Mouse (Mus musculus) kidney, postnatal 0 days (tissue): ENCODE measurements around the gene Ewsr1. TPM values are rescaled to one million over a fixed set of nuclear protein-coding genes. Genes with fewer than 3 reads are reported as not detected.

ENCODE experiments used
- ATAC-seq: fragments of 200-750 bp; cut with Nextera tagmentation; replicated peaks from 2 replicates; pipeline ENCODE4 v1.8.0; 2017; ENCODE audit warnings: low read depth, moderate number of reproducible peaks, moderate TSS enrichment, moderate library complexity; ENCODE audit not compliant: low FRiP score
- DNase-seq: peaks from one replicate; pipeline ENCODE4 v3.0.0-alpha.2; 2016; ENCODE audit warnings: low spot score
- H3K27ac ChIP-seq: fragments of 300-500 bp; sonication (generic); 2 replicates; pipeline ENCODE4 v1.5.1; 2014; ENCODE audit warnings: mild to moderate bottlenecking
- H3K27me3 ChIP-seq: fragments of 300-500 bp; sonication (generic); 2 replicates; pipeline ENCODE4 v1.6.1; 2014; ENCODE audit warnings: low read length, mixed read lengths; ENCODE audit not compliant: insufficient read depth
- H3K36me3 ChIP-seq: fragments of 300-500 bp; sonication (generic); 2 replicates; pipeline ENCODE4 v1.6.1; 2014; ENCODE audit warnings: low read length, mixed read lengths; ENCODE audit not compliant: insufficient read depth
- H3K4me1 ChIP-seq: fragments of 300-500 bp; sonication (generic); replicated peaks from 2 replicates; pipeline ENCODE4 v1.6.1; 2014; ENCODE audit warnings: antibody characterized with exemption, low read length, mixed read lengths; ENCODE audit not compliant: insufficient read depth
- H3K4me2 ChIP-seq: fragments of 300-500 bp; sonication (generic); 2 replicates; pipeline ENCODE4 v1.6.1; 2014; ENCODE audit warnings: mild to moderate bottlenecking, low read length, moderate library complexity, mixed read lengths
- H3K4me3 ChIP-seq: fragments of 300-500 bp; sonication (generic); replicated peaks from 2 replicates; pipeline ENCODE4 v1.5.1; 2014; ENCODE audit warnings: low read depth, low read length
- H3K9ac ChIP-seq: fragments of 300-500 bp; sonication (generic); 2 replicates; pipeline ENCODE4 v1.6.1; 2014; ENCODE audit warnings: low read depth, low read length
- H3K9me3 ChIP-seq: fragments of 300-500 bp; sonication (generic); replicated peaks from 2 replicates; pipeline ENCODE4 v1.6.1; 2016; ENCODE audit warnings: low read length, inconsistent platforms, mixed read lengths
- CTCF ChIP-seq: IDR thresholded peaks from 2 replicates; pipeline ENCODE4 v1.5.1; 2016; ENCODE audit warnings: antibody characterized with exemption, low read depth, mild to moderate bottlenecking, moderate library complexity
- WGBS: fragments of 180-500 bp; shearing (Covaris S2); extraction: QIAGEN DNeasy Blood & Tissue Kit; methylation state at CpG from one replicate; pipeline ENCODE4 v1.1.7; 2014; 5-methylcytosine and 5-hydroxymethylcytosine counted together
- polyA plus RNA-seq: library from polyadenylated mRNA; unstranded; fragments of >200 nt; fragmentation: Nextera tagmentation; extraction: Ambion mirVana; gene quantifications from 2 replicates; pipeline ENCODE4 v1.2.1, GENCODE M21; 2015

Gene Ewsr1
- polyA plus RNA-seq, 1 experiment from 2014 or later: 477 TPM

GRCm38 (mm10) chr11:5057856-5058641 lies 41.0 kb downstream of the Ewsr1 start, which contains the start of gene Rasl10a:
Gene Rasl10a, plus strand, starts transcription at chr11:5058128.
- Histone ChIP-seq H3K4me3 (peak within 1 kb of the TSS; percentile 35), H3K4me1 (peaks cover 24% of the 10 kb centered on the region), H3K4me2 (peak within 1 kb of the TSS; percentile 69), H3K27ac (no peak within 1 kb of the TSS), H3K9ac (peak within 1 kb of the TSS; percentile 51), H3K27me3 (peaks cover 7% of the 10 kb centered on the region), H3K9me3 (no peaks in the 10 kb centered on the region), H3K36me3 (no peaks in the 10 kb centered on the region)
- DNase-seq (peak; percentile 56), ATAC-seq (no peak; the same call in 1 of the 2 replicates)
- TF ChIP-seq CTCF: no peak
- 1% methylated on average over 76 of the region's 77 CpGs for WGBS

- no peak overlapping the region for H3K27ac ChIP-seq
- 15% methylated on average over 8 of the region's 8 CpGs for WGBS
- TF ChIP-seq CTCF: no peak
- peaks cover 19% of the 10 kb centered on the region for H3K4me1 ChIP-seq
- no peaks in the 10 kb centered on the region for H3K36me3 ChIP-seq
- H3K4me3 ChIP-seq: peak overlapping the region; percentile 35
- H3K9me3 ChIP-seq: no peaks in the 10 kb centered on the region
- DNase-seq: no peak
- peaks cover 7% of the 10 kb centered on the region for H3K27me3 ChIP-seq
- no peak for ATAC-seq
- peak overlapping the region; percentile 69 for H3K4me2 ChIP-seq
- H3K9ac ChIP-seq: peak overlapping the region; percentile 51
Observed at GRCm38 (mm10) chr11:5057541-5057855, 41.6 kb downstream of the Ewsr1 start.

- peaks cover 7% of the 10 kb centered on the region for H3K27me3 ChIP-seq
- 64% methylated on average over 8 of the region's 8 CpGs for WGBS
- ATAC-seq (no peak), DNase-seq (no peak)
- H3K4me3 ChIP-seq: no peak overlapping the region
- no peak overlapping the region for H3K9ac ChIP-seq
- no peak overlapping the region for H3K27ac ChIP-seq
- H3K9me3 ChIP-seq: no peaks in the 10 kb centered on the region
- TF ChIP-seq CTCF: no peak
- H3K4me2 ChIP-seq: no peak overlapping the region
- peaks cover 15% of the 10 kb centered on the region for H3K4me1 ChIP-seq
- no peaks in the 10 kb centered on the region for H3K36me3 ChIP-seq
Observed at GRCm38 (mm10) chr11:5057064-5057463, 42.0 kb downstream of the Ewsr1 start.

- 42% methylated on average over 23 of the region's 23 CpGs for WGBS
- H3K36me3 ChIP-seq: no peaks in the 10 kb centered on the region
- no peak for TF ChIP-seq CTCF
- peaks cover 12% of the 10 kb centered on the region; the same call in 1 of the 2 replicates for H3K4me1 ChIP-seq
- peaks cover 7% of the 10 kb centered on the region for H3K27me3 ChIP-seq
- no peak overlapping the region for H3K9ac ChIP-seq
- no peak overlapping the region for H3K4me2 ChIP-seq
- no peak for DNase-seq
- no peaks in the 10 kb centered on the region for H3K9me3 ChIP-seq
- H3K4me3 ChIP-seq: no peak overlapping the region
- no peak overlapping the region for H3K27ac ChIP-seq
- ATAC-seq: no peak
Observed at GRCm38 (mm10) chr11:5055945-5056938, 42.8 kb downstream of the Ewsr1 start.

GRCm38 (mm10) chr11:5054874-5055273 lies 44.2 kb downstream of the Ewsr1 start:
- WGBS: 59% methylated on average over 6 of the region's 6 CpGs
- H3K27ac ChIP-seq: no peak overlapping the region
- peaks cover 12% of the 10 kb centered on the region; the same call in 1 of the 2 replicates for H3K4me1 ChIP-seq
- peaks cover 7% of the 10 kb centered on the region for H3K27me3 ChIP-seq
- no peaks in the 10 kb centered on the region for H3K36me3 ChIP-seq
- TF ChIP-seq CTCF: no peak; the same call in 1 of the 2 replicates
- H3K4me3 ChIP-seq: no peak overlapping the region
- no peaks in the 10 kb centered on the region for H3K9me3 ChIP-seq
- H3K4me2 ChIP-seq: no peak overlapping the region
- DNase-seq (no peak), ATAC-seq (no peak)
- no peak overlapping the region for H3K9ac ChIP-seq

- WGBS: 84% methylated on average over 14 of the region's 14 CpGs
- H3K4me1 ChIP-seq: peaks cover 12% of the 10 kb centered on the region; the same call in 1 of the 2 replicates
- ATAC-seq: no peak
- H3K4me3 ChIP-seq: no peak overlapping the region
- H3K27ac ChIP-seq: no peak overlapping the region
- no peak for TF ChIP-seq CTCF
- DNase-seq: no peak
- H3K27me3 ChIP-seq: peaks cover 5% of the 10 kb centered on the region
- no peak overlapping the region for H3K9ac ChIP-seq
- no peaks in the 10 kb centered on the region for H3K9me3 ChIP-seq
- no peaks in the 10 kb centered on the region for H3K36me3 ChIP-seq
- H3K4me2 ChIP-seq: no peak overlapping the region
Observed at GRCm38 (mm10) chr11:5054151-5054550, 44.9 kb downstream of the Ewsr1 start.
